Mouse (Mus musculus) granulocyte monocyte progenitor cell, adult 5-6 weeks (primary cell): ENCODE measurements around the gene Fam81a. TPM values are rescaled to one million over a fixed set of nuclear protein-coding genes. Genes with fewer than 3 reads are reported as not detected.

Source experiments
- ATAC-seq: replicated peaks from 2 replicates; pipeline ENCODE4 v1.8.0; 2016; ENCODE audit warnings: mild to moderate bottlenecking, moderate TSS enrichment, inconsistent platforms; ENCODE audit not compliant: poor library complexity, severe bottlenecking
- total RNA-seq, 2 experiments: library from RNA; stranded (forward) in 1 of 2; stranded (reverse) in 1 of 2; fragments of 200-712, 200-1000 nt in 1 of 2; fragments of >200 nt in 1 of 2; fragmentation: Nextera tagmentation in 1 of 2; gene quantifications; 2 replicates each; pipeline ENCODE4 v1.2.3; 2014 to 2017

Gene Fam81a
- total RNA-seq, 2 experiments from 2014 or later: not detected

- ATAC-seq: no peak
Measured at GRCm38 (mm10) chr9:70111869-70112286, 30.5 kb downstream of the Fam81a start.

- no peak for ATAC-seq
Measured at GRCm38 (mm10) chr9:70110871-70111270, 31.5 kb downstream of the Fam81a start.

DNA sequence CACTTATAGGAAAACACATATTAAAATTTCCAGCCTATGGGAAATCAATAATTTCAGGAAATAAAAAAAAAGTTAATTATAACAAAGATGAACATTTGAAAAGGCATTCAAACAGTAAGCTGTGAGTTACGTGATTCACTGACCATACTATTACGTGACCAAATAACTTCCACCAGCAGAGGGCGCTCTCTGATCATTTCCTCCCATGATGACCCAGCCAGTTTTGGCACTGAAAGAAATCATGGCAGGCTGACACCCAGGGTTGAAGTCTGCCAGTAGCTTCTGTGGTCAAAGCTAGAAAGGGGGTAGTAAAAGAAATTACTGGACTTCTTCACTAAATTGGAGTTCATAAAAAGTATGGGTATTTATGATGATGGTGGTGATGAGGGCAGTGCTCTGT, 33.1 kb downstream of the Fam81a start:
- 0 out of 2 replicates have a peak, but pooled peaks have one; percentile 50 for ATAC-seq

DNA sequence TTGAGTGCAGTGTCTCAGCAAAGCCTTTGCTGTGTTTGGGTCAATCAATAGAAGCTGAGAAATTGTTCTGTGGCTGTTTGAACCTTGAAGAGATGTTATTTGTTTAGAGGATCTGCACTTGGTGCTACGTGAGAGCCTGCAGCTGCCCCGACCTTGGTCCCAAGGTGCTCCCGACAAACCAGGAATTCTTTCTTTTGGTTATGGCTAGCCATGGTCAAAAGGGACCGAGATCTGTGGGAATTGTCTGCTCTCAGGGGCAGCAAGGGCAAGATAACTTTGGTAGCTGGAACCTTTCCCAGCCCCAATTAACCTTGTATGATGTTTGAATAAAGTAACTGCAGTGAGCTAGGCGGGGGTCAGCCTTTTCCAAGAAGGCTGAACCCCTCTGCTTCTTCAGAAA, 34.2 kb downstream of the Fam81a start:
- no peak for ATAC-seq

DNA sequence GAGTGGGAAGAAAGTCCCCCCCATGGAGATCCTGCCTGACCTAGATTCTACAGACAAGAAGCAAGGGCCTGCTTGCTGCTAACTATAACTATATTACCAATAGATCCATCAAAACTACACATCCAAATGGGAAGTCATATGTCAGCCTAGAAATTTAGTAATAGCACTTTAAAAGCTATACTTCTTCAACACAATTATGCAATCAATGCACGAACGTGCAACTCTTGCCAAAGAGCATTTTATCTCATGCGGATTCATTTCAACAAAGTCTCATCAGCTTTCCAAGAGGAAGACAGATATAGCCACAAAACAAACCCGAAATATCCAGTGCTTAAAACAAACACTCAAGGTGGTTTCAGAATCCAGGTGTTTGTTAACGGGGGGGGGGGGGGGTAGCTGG, 36.8 kb downstream of the Fam81a start:
- ATAC-seq: peak; percentile 62

DNA sequence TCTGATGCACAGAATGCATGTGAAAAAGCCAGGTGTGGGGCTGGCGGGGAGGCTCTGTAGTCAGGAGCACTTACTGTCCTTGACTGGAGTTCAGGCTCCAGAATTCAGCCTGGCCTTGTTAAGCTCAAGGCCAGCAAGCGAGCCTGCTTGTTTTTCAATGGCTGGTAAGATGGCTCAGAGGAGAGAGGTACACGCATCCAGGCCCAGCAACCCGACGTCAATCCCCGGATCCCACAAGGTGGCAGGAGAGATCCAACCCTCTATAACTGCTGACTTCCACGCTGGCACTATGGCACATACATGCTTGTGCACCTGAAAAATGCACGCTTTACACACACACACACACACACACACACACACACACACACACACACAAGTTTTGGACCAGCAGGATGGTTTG, 39.3 kb downstream of the Fam81a start:
- no peak for ATAC-seq

GRCm38 (mm10) chr9:70097542-70097941, 44.8 kb downstream of the Fam81a start:
- ATAC-seq: no peak

DNA sequence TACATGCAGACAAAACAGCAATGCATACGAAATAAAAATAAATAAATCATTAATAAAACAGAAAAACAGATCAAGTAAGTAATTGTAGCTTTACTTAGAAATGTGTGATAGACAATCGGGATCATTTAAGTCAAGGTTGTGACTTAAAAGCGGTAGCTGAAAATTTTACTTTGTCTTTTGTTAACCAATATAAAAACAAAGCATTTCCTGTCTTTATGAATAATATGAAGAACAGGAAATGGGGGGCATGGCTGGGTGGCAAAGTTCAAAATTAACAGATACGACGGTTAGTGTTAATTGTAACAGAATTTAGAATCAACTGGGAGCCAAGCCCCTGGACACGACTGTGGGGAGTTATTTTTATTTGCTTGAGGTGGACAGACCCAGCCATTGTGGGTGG, 47.3 kb downstream of the Fam81a start:
- ATAC-seq: no peak

DNA sequence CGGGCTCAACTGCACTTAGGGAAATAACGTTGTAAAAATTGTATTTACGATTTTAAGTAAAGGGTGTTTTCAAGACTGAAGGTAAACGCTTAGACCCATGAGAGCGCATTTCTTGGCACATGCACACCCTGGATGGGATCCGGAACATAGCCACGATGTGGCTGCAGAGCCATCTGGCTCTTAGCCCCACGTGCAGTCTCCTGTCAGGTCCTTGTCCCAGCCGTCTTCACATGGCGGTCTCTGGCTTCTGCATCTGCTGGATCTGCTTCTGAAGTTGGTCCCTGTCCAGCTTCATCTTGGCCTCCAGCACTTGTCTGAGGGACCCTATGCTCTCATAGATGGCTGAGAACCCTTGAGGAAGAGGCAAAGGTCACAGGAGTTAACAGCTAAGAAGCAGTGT, 51.8 kb downstream of the Fam81a start:
- no peak for ATAC-seq

GRCm38 (mm10) chr9:70088786-70089096, 53.6 kb downstream of the Fam81a start:
- ATAC-seq: no peak

DNA sequence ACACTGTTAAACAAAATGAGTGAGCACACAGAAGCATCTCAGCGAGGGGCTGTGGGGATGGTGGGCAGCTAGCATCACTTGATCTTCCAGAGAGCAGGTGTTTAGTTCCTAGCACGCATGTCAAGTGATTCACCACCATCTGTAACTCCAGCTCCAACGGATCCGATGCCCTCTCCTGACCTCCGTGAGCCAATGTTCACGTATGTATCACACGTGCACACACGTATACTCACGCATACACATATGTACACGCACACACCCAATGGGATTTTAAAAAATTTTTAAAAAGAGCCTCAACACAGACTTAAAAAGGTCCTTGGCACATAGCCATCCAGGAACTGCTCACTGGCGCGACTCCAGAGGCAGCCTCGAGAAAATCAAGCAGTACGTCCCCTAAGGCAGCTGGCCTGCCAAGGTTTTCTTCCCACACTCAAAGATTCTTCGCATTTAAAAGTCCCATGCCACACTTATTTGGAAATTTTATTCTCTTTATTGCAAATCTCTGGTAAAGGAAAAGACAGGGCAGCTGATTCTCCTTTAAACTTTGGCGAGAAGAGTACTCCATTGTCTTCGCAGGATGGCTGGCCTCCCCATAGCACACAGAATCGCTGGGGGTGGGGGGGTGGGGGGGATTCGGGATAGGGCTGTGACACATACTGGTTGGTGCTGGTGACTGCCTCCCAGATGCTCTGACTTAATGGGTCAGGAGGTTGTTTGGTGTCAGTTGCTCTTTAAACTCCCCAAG, 54.1 kb downstream of the Fam81a start:
- no peak for ATAC-seq

DNA sequence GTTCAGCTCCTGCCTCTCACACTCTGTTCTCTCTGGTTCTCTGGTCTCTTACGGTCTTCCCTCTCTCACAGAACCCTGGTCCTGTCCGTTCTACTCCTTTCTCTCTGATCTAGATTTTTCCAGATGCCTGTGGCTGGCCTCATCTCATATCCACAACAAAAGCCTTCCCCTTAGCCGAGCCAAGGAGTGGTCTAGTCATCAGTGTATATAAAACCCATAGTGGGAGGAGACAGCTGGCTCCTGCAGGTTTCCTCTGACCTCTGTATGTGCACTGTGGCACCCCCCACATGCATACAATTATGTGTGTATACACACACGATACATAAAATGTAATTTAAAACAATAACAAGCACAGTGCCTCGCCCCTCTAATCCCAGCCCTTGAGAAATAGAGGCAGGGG, 55.0 kb downstream of the Fam81a start:
- ATAC-seq: no peak

- ATAC-seq: no peak
Measured at GRCm38 (mm10) chr9:70086091-70086490, 56.3 kb downstream of the Fam81a start.

DNA sequence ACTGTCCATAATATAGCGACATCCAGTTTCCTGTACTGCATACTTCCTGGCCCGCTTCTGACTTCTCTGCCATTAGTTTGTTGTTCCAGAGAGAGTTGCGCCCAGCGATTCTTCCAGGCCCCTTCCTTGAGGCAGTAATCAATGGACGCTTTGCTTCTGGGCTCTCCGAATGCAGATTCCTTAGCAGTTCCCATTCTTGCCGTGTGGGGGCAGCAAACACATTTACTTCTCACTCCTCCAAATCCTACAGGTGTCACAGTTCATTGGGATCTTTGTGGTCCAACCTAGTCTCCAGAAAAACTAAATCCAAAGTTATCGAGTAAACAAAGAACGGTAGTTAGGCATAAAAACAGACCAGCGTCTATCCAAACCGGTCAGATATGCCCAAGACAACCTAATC, 58.3 kb downstream of the Fam81a start:
- ATAC-seq: no peak

DNA sequence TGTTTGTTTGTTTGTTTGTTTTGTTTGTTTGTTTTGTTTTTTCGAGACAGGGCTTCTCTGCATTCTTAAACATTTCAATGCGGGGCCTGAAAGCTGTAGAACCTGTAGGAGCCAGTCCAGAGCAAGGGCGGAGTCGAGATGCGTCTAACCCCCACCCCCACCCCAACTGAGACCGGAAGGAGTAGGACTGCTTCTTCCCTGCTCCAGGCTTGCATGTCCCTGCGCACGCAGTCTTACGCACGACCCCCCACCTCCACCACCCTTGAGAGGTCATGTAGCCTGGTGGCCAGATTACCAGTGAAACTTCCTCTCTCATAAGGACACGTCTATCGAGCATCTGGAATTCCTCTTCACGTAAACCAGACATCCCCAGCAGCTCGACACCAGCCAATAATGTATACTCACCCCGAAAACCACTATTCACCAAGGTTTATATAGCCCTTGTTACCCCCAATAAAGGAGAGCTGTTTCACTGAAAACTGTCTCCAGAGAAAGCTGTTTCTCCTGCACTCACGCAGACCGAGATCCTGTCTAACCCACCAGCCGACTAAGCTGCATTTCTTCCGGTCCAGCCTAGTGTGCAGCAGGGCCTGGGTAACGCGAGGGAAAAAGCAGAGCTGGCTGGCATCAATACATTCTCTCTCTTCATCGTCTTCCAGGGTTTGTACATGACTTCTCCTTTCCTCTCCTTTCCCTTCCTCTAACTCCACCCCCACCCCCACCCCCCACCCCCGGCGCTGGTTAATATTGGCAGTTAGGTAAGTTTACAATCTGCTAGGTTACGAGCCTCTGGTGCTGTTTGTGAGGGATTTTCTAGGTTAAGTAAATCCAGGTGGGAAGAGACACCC, 59.8 kb downstream of the Fam81a start:
- peak; percentile 38; the same call in 1 of the 2 replicates for ATAC-seq

- no peak for ATAC-seq
Measured at GRCm38 (mm10) chr9:70081767-70082166, 60.6 kb downstream of the Fam81a start.

DNA sequence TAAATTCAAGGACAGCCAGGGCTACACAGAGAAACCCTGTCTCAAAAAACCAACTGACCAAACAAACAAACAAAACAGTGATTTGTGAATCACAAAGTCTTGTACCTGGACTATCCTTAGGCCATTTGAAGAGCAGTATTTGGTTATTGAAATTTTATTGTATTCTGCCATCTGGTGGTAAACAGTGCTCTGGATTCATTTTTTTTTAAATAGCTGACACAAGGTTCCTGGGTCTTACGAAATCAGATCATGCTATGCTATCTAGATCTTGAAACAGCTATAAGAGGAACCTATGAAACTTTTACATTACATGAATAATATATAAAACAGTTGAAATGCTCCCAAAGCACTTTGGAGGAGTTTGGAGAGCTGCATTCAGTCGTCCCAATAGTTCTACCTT, 61.4 kb downstream of the Fam81a start:
- ATAC-seq: peak; percentile 63

DNA sequence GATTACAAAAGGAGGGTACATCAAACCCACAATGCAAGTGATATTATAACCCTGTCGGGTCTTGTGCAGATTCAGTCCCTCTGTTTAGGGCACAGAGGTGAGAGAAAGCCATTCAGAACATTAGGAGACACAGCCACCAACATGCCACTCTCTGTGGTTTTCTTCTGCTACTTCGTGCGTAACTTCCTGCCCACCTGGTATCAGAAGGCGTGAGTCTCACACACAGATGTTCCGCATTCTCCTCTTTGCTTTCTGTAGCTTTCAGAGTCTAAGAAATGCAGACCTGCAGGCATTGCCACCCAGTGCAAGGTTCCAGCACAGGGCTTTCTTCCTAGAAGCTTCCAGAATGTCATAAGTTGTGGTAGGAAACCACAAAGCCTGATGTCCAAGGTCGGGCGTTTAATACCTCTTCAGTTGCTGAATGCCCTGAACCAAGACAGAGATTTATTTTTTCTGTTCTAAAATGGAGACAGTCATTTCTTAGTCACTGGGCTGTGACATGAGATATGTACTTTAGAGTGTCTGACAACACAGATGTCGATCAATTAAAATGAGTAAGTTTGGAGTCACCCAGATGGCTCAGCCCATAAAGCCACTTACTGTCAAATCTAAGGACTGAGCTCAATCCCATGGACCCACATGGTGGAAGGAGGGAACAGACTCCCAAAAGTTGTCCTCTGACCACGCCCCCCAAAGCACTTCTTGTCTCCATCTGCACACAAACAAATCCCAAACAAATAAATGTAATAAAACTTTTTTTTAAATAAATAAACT, 62.1 kb downstream of the Fam81a start:
- peak; percentile 56 for ATAC-seq

DNA sequence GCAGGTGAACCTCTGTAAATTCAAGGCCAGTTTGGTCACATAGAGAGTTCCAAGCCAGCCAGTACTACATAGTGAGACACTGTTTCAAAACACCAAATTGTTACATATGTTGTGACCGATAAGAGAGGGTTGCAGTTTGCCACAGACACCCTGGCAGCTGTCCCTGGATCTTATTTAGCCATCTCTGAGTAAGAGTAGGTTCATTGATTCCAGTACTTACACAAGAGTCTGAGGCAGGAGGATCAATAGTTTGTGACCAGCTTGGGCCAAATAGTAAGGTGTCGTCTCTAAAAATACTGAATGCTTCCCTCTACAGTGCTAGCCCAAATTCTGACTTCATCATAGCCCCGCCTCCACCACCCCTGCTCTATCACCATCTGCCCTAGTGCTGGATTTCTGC, 64.3 kb downstream of the Fam81a start:
- no peak for ATAC-seq

DNA sequence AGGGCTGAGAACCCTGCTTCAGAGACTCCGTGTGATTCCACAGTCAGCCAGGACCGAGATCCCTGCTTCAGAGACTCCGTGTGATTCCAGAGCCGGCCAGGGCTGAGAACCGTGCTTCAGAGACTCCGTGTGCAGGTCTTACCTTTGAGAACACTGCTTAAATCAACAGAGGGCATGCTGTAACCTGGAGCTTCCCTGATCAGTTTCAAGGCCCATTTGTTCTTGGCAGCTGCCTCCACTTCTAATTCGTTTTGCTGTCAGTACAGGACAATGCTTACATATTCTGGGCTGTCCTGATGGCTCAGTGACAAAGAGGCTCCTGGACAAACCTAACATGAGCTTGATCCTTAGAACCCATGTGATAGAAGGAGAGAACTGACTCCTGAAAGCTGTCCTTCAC, 65.2 kb downstream of the Fam81a start:
- ATAC-seq: no peak

- no peak for ATAC-seq
Measured at GRCm38 (mm10) chr9:70072387-70072786, 70.0 kb downstream of the Fam81a start.
